Mouse (Mus musculus) bone marrow macrophage, adult 2 months (primary cell): Measurements from ENCODE around the gene Hes2.

Source experiments
- CTCF ChIP-seq: IDR thresholded peaks from 2 replicates; pipeline ENCODE4 v1.5.1; 2012; ENCODE audit warnings: low read depth, mild to moderate bottlenecking, low read length, moderate library complexity
- POLR2A ChIP-seq: IDR thresholded peaks from 2 replicates; pipeline ENCODE4 v1.6.1; 2012; ENCODE audit warnings: mild to moderate bottlenecking, low read depth, low read length, borderline replicate concordance

DNA sequence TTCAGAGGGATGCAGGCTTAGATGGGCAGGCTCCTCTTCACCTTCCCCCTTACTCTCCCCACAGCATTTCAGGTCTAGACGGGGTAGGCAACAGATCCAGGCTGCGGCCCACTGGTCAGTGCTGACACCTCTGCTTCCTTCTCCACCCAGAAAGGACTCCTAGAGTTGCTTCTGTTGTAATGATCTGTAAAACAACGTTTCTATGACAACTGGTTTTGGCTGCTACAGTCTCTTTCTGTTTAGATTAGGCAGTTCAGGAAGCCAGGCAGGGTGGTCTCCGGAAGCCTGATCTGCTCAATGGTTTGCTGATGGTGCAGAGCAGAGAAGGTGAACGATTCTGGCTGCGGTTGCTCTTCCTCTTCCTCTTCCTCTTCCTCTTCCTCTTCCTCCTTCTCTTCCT is 42.8 kb downstream of the Hes2 start:
- TF ChIP-seq CTCF (no peak), POLR2A (no peak)
